Mouse (Mus musculus) brain, embryonic 14.5 days (tissue): ENCODE measurements around the gene Atg13.

ENCODE experiments used
- CTCF ChIP-seq: fragments of 200-500 bp; IDR thresholded peaks from 2 replicates; pipeline ENCODE4 v1.5.1; 2012; ENCODE audit warnings: inconsistent platforms, mild to moderate bottlenecking, moderate library complexity, borderline replicate concordance; ENCODE audit not compliant: insufficient read depth, insufficient read length; ENCODE audit errors: extremely low read depth
- POLR2A ChIP-seq: fragments of 200-500 bp; IDR thresholded peaks from 2 replicates; pipeline ENCODE4 v1.6.1; 2012; ENCODE audit warnings: mild to moderate bottlenecking, inconsistent platforms, borderline replicate concordance; ENCODE audit not compliant: poor library complexity, insufficient read depth, insufficient read length, severe bottlenecking; ENCODE audit errors: extremely low read depth

GRCm38 (mm10) chr2:91723951-91724350 lies 13.6 kb upstream of the Atg13 start:
- TF ChIP-seq POLR2A = no peak
- TF ChIP-seq CTCF = no peak
